Mouse (Mus musculus) gonadal fat pad, adult 2 months (tissue): Measurements from ENCODE around the gene Rbfox1. TPM values are rescaled to one million over a fixed set of nuclear protein-coding genes. Genes with fewer than 3 reads are reported as not detected.

Experiments
- DNase-seq: peaks from one replicate; pipeline ENCODE4 v3.0.0-alpha.2; 2012; ENCODE audit warnings: low read depth
- polyA plus RNA-seq: library from polyadenylated mRNA; depleted of rRNA; stranded (reverse); fragments of >200 nt; gene quantifications from 2 replicates; pipeline ENCODE4 v1.2.3, GENCODE M21; 2012

The Rbfox1 gene
- polyA plus RNA-seq, 1 experiment, result 0.72 TPM

DNA sequence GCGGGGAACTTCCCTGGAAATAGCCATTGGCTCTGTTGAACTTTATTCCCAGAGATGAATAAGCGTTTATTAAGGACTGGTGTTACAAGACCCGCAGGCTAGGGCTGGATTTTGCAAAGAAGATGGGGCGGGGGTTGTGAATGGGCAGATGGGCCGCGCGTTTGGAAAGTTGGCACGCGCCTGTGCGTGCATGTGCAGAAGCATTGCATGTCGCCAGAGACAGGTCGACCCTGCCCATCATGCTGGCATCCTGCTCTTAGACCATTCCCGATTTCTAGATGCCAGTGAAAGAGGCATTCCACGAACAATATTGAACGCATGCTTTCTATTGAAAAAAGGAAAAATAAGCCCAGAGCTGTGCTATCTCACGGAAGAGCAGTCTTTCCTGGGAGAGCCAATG, 464.2 kb downstream of the Rbfox1 start:
- no peak for DNase-seq

DNA sequence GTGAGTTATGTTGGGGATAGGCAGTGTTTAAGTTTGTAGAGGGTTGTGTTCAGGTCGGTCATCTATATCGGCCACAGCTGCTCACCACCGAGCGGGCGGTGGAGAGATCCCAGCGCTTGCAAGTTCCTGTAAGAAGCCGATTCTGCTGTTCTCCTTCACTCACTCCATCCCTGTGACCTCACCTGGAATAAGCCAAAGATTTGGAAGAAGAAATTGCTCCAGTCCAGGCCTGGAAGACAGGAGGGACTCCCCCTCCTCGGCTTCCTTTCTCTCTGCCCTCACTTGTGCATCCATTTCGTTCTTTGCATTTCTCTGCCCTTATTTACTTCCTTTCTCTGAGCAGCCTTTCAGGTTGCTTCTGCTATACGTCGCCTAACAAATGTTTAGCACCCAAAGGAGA, 465.1 kb downstream of the Rbfox1 start:
- no peak for DNase-seq

DNA sequence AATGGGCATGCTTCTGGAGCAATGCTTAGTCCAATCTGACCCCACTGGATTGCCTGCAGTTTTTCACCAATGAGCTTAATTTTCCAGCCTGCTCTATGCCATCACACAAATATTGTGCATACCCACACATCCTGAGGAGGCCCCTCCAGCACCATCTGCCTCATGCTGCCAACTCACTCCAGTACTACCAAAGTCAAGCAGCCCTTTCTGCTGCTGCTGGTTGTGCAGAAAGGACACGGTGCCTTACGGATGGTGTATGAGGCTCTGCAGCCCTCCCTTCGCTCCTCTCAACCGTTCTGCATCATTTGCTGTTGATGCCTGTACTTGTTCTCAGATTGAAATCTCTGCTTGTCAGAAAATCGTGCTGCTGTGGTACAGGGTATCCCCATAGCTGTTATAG, 468.0 kb downstream of the Rbfox1 start:
- no peak for DNase-seq

DNA sequence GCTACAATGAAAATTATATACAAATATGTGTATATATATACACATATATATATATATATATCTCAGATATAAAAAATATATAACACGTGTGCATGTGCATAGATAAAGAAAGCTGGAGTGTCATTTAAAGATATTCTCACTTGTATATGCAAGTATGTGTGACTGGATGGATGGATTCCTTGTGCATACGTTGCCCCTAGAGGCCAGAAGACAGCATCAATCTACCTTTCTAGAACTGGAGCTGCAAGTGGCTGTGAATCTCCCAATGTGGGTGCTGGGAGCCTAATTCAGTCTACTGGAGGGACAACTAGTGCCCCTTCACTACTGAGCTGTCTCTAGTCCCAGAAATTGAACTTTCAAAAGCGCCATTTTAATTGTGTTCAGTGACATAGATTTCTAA, 471.8 kb downstream of the Rbfox1 start:
- no peak for DNase-seq

DNA sequence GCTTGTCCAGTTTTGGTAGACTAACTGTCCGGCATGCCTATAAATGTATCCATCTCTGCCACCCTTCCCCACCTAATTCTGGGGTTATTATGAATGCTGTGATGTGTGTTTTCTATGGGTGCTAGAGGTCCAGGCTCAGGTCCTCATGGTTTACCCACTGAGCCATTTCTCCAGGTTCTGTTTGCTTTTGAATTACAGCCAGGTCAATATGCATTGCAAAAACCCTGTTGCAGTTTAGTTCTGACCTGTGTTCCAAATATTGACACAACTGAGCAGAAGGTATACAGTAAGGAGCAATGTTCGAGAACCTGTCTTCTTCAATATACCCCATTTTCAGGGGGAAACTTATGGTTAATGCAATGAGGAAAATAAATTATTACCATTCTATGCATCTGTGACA, 480.6 kb downstream of the Rbfox1 start:
- DNase-seq, result no peak

DNA sequence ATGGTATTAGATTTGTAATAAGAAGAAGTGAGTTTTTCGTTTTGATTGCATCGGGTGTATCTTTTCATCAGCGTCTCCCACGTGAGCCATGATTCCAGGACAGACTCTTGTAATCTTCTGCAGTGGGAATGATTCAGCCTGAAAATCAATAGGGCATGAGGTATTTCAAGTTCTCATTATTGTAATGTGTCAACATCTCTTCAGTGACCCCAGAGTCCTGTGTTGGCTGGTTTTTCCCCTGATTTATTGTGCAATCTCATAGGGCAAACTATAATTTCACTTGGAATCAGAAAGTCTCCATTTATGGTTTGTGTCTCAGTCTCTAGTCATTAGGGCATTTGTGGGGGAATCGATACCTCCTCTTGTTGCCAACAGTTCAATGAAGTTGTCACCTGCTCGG, 481.5 kb downstream of the Rbfox1 start:
- no peak for DNase-seq

DNA sequence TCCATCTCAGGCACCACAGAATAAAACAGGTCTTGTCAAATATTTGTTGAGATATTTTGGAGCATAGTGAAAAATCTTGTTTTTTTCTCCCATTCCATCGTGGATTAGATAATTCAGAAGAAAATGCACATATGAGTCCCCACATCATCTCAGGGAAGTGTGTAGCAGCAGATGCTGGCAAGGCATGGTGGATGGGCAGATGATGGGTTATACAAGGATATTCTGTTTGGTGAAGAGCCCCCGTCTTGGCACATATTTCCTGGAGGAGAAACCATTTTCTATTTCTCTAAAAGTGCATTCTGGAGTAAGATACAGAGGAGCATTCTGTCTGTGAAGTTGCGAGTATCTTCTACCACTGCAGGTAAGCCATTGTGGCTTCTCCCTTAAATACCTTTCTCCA, 495.8 kb downstream of the Rbfox1 start:
- DNase-seq, result no peak

DNA sequence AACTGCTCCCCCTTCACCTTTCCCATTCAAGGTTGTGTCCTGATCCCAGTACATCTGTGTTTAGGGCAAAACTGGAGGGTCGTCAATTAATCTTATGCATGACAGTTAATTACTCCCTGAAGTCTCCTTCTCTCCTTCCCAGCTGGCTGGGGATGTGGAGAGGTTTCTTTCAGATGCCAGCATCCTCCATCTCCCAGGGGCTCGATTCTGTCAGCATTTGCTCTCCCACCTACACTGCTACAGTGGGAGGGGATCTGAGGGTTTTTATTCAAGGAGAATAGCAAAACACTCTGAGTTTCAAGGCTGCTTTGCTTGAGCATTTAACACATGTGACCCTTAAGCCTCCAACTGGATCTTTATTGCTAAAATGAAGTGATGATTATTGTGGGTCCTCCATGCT, 496.4 kb downstream of the Rbfox1 start:
- DNase-seq, result no peak

DNA sequence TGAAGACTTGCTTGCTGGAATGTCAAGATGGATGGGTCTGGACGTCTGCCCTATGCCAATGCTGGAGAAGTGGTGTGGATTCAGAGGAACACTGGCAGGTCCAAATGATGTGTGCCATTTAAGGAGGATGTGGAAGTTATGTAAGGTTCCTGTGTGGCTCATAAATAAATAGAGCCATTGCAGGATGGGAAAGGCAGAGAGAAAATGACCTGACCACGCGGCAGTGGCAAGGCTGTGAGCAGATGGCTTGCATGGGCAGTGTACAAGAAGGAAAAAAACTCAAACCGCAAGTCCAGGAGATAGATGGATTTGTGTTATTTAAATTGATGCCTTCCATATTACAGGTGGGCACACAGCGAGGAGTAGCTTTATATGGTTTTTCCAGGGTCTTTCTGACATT, 497.6 kb downstream of the Rbfox1 start:
- no peak for DNase-seq

DNA sequence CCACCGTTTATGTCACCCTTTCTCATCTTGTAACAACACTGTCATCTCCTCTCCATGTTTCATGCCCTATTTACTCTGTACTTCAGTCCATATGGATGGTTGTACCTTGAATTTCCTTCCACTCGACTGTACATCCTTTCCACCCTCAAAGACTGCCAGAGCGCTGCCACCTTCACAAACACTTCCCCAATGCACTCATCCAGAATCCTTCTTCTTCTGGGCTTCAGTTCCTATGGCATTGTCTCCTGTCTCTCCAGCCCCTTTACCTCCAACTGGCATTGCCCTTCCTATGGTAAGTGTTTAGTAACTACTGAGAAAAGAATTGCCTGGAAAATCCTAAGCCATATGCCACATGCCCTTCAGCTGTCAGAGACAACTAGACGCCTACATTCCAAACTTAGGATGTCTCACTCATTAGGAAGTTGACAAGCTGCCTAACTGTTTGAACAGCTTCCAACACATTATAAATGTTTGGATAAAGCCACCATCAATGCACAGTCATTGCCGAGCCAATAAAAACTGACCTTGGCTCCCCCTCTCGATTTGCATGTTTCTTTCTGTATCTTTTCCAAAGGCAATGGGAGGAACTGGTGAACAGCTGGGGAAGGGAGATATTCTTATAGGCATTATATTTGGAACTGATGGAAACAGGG, 505.2 kb downstream of the Rbfox1 start:
- no peak for DNase-seq

DNA sequence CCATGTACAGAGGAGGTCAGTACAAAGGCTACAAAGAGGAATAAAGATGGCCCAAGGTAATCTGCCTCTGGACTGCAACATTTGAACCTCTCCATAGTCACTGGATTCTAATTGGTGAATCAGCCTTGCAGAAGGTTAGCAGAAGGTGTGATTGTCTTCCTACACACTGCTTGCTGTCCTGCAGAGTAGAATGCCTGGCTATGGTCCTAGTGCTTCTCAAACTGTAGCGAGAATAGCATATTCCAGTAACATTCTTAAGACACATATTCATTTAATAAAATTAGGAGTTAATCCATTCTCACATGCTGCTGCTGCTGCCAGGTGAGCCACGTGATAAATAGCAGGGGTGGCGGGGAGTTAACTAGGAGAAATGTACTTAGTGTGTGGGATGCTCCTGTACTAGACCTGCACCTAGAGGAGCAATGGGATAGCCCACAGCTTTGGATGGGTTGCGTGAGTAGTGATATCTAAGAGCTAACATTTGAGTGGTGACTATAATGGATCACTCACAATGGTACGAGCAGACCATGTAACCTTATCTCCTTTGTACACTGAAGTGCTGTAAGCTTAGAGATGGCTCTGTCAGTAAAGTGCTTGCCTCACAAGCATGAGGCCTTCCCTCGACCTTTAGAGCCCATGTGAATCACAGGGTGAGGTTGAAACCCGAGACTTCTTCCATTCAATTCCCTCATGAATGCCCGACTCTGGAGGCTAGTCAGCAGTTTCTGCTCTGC, 511.7 kb downstream of the Rbfox1 start:
- DNase-seq, result no peak

DNA sequence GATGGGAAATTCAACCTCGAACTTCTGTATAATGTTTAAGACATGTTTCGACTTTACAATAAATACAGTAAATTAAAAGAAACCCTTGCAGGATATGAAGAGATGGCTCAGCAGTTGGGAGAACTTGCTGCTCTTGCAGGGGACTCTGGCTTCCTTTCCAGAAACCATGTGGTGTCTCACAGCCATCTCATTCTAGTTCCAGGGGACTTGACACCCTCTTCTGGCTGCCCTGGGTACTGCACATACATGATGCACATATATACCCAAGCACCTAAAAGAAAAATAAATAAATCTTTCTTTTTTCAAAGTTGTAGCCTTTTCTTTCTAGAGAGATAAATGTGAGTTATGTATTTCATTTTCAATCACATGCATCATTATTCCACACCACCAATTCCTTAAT, 512.5 kb downstream of the Rbfox1 start:
- no peak for DNase-seq

DNA sequence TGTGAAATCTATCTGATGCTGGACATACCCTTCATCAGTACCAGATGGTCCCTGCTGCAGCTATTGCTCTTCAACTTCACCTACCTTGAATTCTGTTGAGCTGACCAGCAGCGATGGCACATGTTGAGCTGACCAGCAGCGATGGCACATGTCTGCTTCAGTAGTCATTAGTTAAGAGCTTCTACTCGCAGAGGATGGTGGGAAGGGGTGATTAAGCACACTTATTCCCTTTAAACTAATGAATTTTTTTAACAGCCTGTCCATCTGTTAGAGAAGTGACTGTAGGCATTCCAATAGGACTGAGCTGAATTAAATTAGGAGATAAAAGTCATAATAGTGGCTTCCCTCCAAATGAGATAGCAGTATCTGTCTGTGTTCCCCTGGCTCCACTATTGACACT, 517.7 kb downstream of the Rbfox1 start:
- DNase-seq, result no peak

DNA sequence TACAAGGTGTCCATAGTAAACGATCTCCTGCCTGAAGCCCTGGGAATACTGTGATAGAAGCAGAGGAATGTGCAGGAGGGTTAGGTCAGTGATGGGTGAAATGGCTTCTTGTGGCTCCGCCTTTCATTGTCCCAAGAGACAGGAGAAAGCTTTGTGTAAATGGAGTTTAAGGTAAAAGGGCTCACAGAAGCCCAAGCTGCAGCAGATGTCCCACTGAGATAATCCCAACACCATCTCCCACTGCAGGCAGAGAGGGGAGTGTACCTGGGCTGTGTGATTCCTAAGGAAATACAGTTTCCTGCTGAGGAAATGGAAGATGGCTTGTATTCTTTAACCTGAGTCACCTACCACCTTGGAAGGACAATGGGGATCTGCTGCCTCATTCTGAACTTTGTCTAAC, 529.7 kb downstream of the Rbfox1 start:
- no peak for DNase-seq

DNA sequence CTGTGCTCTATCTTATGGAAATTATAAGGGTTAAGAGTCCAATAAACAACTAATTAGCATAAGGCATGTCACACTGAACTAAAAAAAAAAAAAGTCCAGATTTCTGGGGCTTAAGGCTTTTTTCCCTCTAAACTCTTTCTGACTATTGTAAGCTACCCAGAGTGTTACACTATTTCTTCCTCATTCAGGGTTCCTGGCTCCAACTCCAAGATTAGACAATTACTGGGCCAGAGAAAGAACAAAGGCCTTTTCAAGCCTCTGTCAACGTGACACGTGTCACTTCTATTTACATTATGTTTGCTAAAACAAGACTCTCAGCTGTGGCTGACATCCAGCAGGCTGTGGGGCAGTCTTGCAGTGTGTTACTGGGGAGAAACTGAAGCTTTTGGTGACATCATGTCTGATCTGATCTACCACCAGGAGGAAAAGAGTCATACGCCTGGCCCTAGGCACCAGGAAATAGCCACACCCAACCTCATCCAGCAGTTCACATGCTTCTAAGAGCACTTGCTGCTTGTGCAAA, 536.5 kb downstream of the Rbfox1 start:
- no peak for DNase-seq

DNA sequence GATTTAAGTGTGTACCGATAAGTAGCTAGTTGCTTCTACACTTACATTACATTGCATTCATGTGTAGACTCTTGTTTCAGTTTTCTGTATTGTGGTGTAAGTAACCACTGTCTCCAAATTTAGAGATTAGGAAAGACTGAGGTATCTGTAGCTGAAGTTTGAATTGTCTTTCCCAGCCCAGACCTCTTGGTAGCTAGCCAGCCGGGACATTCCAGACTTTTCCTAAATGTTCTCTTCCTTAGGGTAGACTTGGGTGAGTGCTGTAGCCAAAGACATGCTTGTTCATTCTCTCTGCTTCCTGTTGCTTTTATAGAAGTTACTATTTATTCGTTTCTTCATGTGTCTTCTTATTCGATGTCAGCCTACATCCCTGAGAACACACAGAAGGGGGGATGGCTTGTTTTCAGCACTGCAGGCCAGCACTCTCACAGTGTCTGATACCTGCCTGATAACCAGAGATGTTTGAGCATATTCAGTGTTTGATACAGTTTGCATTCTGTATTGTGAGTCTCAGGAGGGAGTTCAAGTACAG, 538.8 kb downstream of the Rbfox1 start:
- no peak for DNase-seq

DNA sequence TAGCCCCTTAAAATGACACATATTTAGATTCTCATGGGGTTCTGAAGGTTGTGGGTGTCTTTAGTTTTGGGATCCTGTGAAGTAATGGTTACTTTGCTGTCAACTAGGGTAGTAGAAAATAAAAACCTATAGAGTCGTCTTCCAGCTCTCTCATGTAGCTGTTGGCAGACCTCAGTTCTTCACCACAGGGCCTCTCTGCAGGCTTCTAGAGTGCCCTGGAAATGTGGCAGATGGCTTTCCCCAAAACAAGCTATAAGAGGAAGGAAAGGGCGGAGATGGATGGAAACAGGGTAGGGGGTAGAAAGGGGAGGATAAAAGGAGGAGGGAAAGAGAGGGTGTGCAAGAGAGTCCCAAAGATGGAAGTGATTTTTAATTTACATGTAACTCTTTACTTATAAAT, 539.6 kb downstream of the Rbfox1 start:
- DNase-seq, result no peak

DNA sequence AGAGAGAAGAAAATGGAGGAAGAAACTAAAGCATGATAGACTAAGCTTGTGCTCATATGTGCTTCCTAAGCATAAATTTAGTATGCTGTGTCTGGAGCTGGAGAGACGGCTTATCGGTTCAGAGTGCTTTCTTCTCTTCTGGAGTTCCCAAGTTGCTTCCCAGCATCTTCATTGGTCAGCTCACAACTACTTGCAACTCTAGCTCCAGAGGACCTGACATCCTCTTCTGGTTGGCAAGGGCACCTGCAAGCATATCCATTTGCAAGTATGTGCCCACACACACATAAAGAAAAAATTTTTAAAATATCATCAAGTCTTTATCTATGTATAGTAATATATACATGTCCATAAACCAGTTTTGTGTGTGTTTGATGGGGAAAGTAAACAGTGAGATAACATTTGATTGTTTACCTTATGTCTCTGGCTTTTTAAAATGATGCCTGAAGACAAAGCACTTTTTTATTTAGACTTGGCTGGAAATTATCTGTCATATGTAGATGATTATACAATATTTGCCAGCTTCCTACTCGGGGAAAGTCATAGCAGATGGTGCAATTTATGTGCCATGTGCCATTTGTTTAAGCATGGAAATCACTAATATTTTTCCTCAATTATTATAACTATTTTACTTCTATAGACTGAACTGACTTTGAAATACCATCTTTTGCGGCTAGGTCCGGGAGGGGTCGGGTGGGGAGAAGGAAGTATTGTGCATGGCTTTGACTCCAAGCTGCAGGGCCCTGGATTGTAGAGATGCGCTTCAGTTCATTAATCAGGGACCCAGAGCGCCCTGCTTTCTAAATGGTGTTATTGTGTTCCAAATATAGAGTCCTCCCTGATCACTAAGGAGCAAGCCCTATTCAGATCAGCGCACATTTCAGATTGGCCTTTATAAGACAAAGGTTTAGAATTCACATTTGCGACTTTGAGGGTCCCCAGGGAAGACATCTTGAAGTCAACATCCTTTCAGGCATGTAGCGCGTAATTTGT, 542.4 kb downstream of the Rbfox1 start:
- DNase-seq, result no peak

DNA sequence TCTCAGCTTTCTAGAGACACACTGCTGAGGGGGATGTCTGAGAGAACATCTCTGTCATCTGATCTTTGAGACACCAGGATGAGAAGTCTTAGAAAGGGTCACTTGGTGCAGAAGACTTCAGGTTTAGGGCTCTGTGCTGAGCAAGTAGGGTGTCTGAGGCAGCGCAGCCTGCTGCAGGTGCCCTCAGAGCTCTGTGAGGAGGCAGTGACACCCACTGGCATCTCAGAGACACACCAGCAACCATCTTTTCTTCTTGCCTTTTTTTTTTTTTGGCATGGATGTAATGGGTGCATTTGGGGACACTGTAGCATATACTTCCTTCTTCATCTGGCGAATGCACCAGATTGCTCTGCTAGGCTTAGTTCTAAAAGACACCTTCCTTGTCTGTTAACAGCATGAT, 545.8 kb downstream of the Rbfox1 start:
- DNase-seq, result no peak

DNA sequence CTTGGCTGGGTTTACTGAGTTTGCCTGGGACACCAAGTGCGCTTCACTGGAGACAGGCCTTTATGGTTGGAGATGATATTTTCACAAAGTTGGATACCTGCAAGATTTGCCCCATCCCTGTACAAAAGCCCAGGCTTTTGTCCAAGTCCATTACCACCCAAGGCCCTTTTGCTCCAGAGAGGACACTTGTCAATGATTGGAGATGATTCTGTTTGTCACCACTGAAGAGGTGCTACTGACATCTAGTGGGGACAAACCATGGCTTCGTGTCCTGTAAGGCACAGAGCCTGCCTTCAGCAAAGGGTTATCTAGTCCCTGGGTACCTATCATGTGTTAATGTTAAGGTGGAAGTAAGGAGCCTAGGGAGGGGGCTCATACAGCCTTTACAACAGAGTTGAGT, 551.3 kb downstream of the Rbfox1 start:
- DNase-seq, result no peak

DNA sequence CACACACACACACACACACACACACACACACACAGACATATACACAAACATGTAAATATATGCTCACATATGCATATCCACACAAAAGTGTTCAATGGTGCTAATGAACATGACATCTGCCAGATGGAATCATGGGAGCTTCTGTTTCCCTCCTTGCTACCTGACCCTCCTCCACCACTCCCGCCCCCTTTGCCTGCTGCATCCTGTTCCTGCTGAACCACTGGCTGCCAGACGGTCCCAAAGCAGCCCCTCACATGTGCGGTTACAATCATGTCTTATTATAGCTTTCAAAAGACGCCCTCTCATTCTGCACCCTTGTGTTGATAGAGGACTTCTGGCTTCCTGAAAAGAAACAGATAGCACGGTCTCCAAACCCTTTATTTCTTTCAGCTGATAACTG, 563.1 kb downstream of the Rbfox1 start:
- no peak for DNase-seq

DNA sequence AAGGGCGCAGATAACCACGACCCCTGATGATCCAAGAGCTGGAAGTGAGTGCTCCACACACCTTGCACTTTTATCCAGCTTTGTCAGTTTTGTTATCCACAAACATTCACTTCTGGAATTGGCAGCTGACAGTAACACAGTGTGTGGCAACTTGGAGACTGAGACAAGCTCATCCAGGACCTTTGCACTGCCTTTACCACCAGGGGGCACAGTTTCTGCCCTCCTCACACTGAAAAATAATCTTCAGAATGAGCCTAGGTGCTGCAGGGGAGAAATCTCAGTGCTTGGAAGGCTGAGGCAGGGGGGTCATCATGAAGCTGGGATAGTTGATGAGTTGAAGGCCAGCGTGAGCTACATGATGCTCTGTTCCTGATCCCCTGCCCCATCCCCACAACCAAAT, 570.2 kb downstream of the Rbfox1 start:
- DNase-seq, result no peak
